Comparison of ENCODE assay signal across 9 mouse cellular contexts in the genomic region with DNA sequence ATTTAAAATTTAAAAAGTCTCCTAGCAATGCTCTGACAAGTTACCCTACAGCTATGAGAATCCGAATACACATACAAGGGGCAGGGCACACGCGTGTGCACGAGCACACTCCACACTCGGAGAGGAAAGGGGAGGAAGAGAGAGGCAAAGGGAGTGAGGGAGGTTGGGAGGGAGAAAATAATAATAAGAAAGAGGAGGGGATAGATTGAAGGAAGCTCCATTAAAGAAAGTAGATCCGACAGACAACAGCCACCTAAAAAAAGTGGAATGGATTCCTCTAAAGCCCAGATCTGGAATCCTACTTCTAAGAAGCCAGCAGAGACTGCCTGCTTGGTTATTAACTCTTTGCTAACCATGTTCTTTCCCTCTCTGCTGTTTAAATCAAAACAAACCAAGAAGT. TPM values are rescaled to one million over a fixed set of nuclear protein-coding genes. Genes with fewer than 3 reads are reported as not detected.
DNase-seq lines count a peak whose midpoint lies in the region; ATAC-seq and TF ChIP-seq lines count a peak whose summit lies in the region.
"Had no signal": no experiment of that assay in that cellular context is flagged by ENCODE, and none has a peak within 500 bp of the region (broad histone marks: within the 10 kb centered on the region; RNA-seq: fewer than 3 reads in every experiment).

No protein-coding gene starts in this region.

- ATAC-seq in heart, embryonic 16.5 days (replicated peaks; ENCODE audit: extremely low read depth, insufficient read depth, low FRiP score) = no peak; the same call in 1 of the 2 replicates
- ATAC-seq in liver, embryonic 15.5 days (ENCODE audit: insufficient read depth) = no peak
- no peak for ATAC-seq in stomach, embryonic 16.5 days (ENCODE audit: insufficient read depth, low FRiP score)

- peak overlapping the region; percentile 39; the same call in 1 of the 2 replicates for H3K27ac ChIP-seq in gastrocnemius, adult 2 months
- H3K27ac ChIP-seq in heart, embryonic 16.5 days (ENCODE audit: low read length) = peak overlapping the region; percentile 35; the same call in 1 of the 2 replicates
- H3K27ac ChIP-seq in liver, embryonic 15.5 days (replicated peaks) = no peak overlapping the region
- peak overlapping the region; percentile 28; the same call in 1 of the 2 replicates for H3K27ac ChIP-seq in stomach, embryonic 16.5 days (ENCODE audit: low read length)

- peaks cover 2% of the 10 kb centered on the region; the same call in 1 of the 2 replicates for H3K4me1 ChIP-seq in heart, embryonic 16.5 days (ENCODE audit: control insufficient read depth, insufficient read depth, low read length)
- peaks cover 19% of the 10 kb centered on the region for H3K4me1 ChIP-seq in liver, embryonic 15.5 days (replicated peaks)
- no peaks in the 10 kb centered on the region; the same call in 1 of the 2 replicates for H3K4me1 ChIP-seq in stomach, embryonic 16.5 days (ENCODE audit: control insufficient read depth, insufficient read depth, low read length)

- H3K9me3 ChIP-seq in heart, embryonic 16.5 days (replicated peaks; ENCODE audit: control insufficient read depth, low read length) = no peaks in the 10 kb centered on the region
- H3K9me3 ChIP-seq in liver, embryonic 15.5 days (replicated peaks) = no peaks in the 10 kb centered on the region
- no peaks in the 10 kb centered on the region for H3K9me3 ChIP-seq in stomach, embryonic 16.5 days (replicated peaks; ENCODE audit: control insufficient read depth, low read length)

- 8% methylated on average over 6 of the region's 6 CpGs for WGBS in heart, embryonic 16.5 days
- 18% methylated on average over 6 of the region's 6 CpGs for WGBS in liver, embryonic 15.5 days (ENCODE audit: insufficient replicate concordance)
- 4% methylated on average over 6 of the region's 6 CpGs for WGBS in stomach, embryonic 16.5 days

- intact Hi-C loops in gastrocnemius, adult 2 months (cut with DNase I) = no loop called here

- peak overlapping the region; percentile 62 for H3K4me2 ChIP-seq in heart, embryonic 16.5 days (ENCODE audit: low read depth, low read length)
- 0 out of 2 replicates have a peak overlapping the region, but pooled peaks have one; percentile 4 for H3K4me2 ChIP-seq in liver, embryonic 15.5 days
- H3K4me2 ChIP-seq in stomach, embryonic 16.5 days (ENCODE audit: low read depth, low read length) = peak overlapping the region; percentile 53

- H3K4me3 ChIP-seq in gastrocnemius, adult 2 months = peak overlapping the region; percentile 61
- peak overlapping the region; percentile 55 for H3K4me3 ChIP-seq in heart, embryonic 16.5 days (ENCODE audit: low read length)
- H3K4me3 ChIP-seq in liver, embryonic 15.5 days (replicated peaks) = no peak overlapping the region; the same call in 1 of the 2 replicates
- H3K4me3 ChIP-seq in stomach, embryonic 16.5 days (replicated peaks; ENCODE audit: low read length) = peak overlapping the region; percentile 45

- TF ChIP-seq CTCF in gastrocnemius, adult 2 months (IDR thresholded peaks at IDR 0.05) = no peak

- no peak for DNase-seq in gastrocnemius, adult 2 months
- DNase-seq in gastrocnemius, adult 18-20 months (ENCODE audit: low spot score) = no peak
- peak; percentile 69 for DNase-seq in brain, adult 2 months (ENCODE audit: low read depth, low spot score)
- no peak for DNase-seq in cerebellum, adult 18-20 months
- no peak for DNase-seq in thymus, postnatal 10 days (ENCODE audit: low spot score in 2 of 2)

- H3K27me3 ChIP-seq in heart, embryonic 16.5 days (ENCODE audit: control insufficient read depth, insufficient read depth, low read length) = no peaks in the 10 kb centered on the region
- H3K27me3 ChIP-seq in liver, embryonic 15.5 days = no peaks in the 10 kb centered on the region
- no peaks in the 10 kb centered on the region for H3K27me3 ChIP-seq in stomach, embryonic 16.5 days (ENCODE audit: control insufficient read depth, insufficient read depth, low read length)

- H3K36me3 ChIP-seq in heart, embryonic 16.5 days (ENCODE audit: control insufficient read depth, insufficient read depth) = no peaks in the 10 kb centered on the region
- H3K36me3 ChIP-seq in liver, embryonic 15.5 days (replicated peaks) = no peaks in the 10 kb centered on the region
- no peaks in the 10 kb centered on the region for H3K36me3 ChIP-seq in stomach, embryonic 16.5 days (ENCODE audit: control insufficient read depth, insufficient read depth, low read length)

- H3K9ac ChIP-seq in heart, embryonic 16.5 days (ENCODE audit: low read length) = peak overlapping the region; percentile 43
- H3K9ac ChIP-seq in liver, embryonic 15.5 days = no peak overlapping the region
- peak overlapping the region; percentile 45 for H3K9ac ChIP-seq in stomach, embryonic 16.5 days (ENCODE audit: low read length)

RNA-seq across cellular contexts. Expression of a gene that starts 26.5 kb away (rescaled TPM):
- total RNA-seq in gastrocnemius, adult 2 months (2021) = 10 to 100 TPM; 41.6 to 42.3 TPM
- total RNA-seq in gastrocnemius, adult 18-20 months (2021) = 10 to 100 TPM; 31.0 to 37.1 TPM
- 7.7 and 8.1 TPM in 2 replicates for polyA plus RNA-seq in heart, embryonic 16.5 days (2015; fragmentation: Nextera tagmentation; extraction: Ambion mirVana)
- polyA plus RNA-seq in liver, embryonic 15.5 days (2015; fragmentation: Nextera tagmentation; extraction: Ambion mirVana) = 5.8 and 7.4 TPM in 2 replicates
- 12.1 and 13.6 TPM in 2 replicates for polyA plus RNA-seq in stomach, embryonic 16.5 days (2015; fragmentation: Nextera tagmentation; extraction: Ambion mirVana)

RNA-seq across cellular contexts. Expression of a gene that starts 43.8 kb away (rescaled TPM):
- under 1 TPM in 1 of 2 experiments, not detected in 1; 0.14 TPM for total RNA-seq in gastrocnemius, adult 2 months (2021)
- under 1 TPM in 1 of 2 experiments, not detected in 1; 0.16 TPM for total RNA-seq in gastrocnemius, adult 18-20 months (2021)
- polyA plus RNA-seq in heart, embryonic 16.5 days (2015; fragmentation: Nextera tagmentation; extraction: Ambion mirVana) = 0.16 TPM in 1 of 2 replicates, not detected in the other
- polyA plus RNA-seq in liver, embryonic 15.5 days (2015; fragmentation: Nextera tagmentation; extraction: Ambion mirVana) = 0.06 TPM in 1 of 2 replicates, not detected in the other
- 0.13 TPM in 1 of 2 replicates, not detected in the other for polyA plus RNA-seq in stomach, embryonic 16.5 days (2015; fragmentation: Nextera tagmentation; extraction: Ambion mirVana)
- total RNA-seq: liver, adult 2 months had no signal
- polyA plus RNA-seq: liver, adult 2 months had no signal

Comparison
In these comparisons a context has a peak if more than half of its experiments do, and no peak if none do; other contexts are left out.
1. H3K4me2 ChIP-seq: peak in every context shown above with its lines; median percentile 62 in heart, embryonic 16.5 days; 53 in stomach, embryonic 16.5 days; 4 in liver, embryonic 15.5 days.